Mouse (Mus musculus): ENCODE measurements at regions not wholly inside any gene's neighbourhood (a gene's known extent, or its start where the extent isn't known, plus 50 kb on each side); places are given as distances from the start of the nearest gene placed in this dataset.

- intact Hi-C loops (cut with DNase I; ENCODE audit: low total_unique reads), result no loop called here
- no peak for DNase-seq
Measured at GRCm38 (mm10) chr3:150406086-150406485, 1031.6 kb upstream of the Adgrl4 start.

- intact Hi-C loops (cut with DNase I; ENCODE audit: low total_unique reads), result no loop called here
Measured at GRCm38 (mm10) chr3:150415277-150415676, 1022.4 kb upstream of the Adgrl4 start.

GRCm38 (mm10) chr3:150416447-150416846, 1021.2 kb upstream of the Adgrl4 start:
- no peak for DNase-seq
- intact Hi-C loops (cut with DNase I; ENCODE audit: low total_unique reads), result no loop called here

More at GRCm38 (mm10) chr3:150415277-150415676, 1022.4 kb upstream of the Adgrl4 start:
- DNase-seq, result no peak

DNA sequence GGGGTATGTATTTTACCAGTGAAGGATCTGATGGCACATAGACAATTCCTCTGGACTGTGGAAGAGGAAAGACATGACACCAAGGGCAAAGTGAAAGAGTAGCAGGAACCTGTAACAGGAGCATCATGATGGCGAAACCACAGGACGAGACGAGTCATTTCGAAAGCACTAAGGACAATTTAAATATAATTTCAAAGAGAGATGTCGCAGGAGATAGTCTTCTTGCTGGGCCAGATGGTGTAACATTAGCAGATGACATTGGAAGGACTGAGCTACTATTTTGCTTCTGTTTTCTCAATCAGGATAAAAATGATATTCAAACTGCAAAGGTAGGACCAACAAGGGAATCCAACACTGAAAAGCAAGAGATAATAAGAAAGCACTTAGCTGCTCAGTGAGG, 1009.7 kb upstream of the Adgrl4 start:
- no peak for DNase-seq
- intact Hi-C loops (cut with DNase I; ENCODE audit: low total_unique reads), result no loop called here

- DNase-seq, result no peak
- intact Hi-C loops (cut with DNase I; ENCODE audit: low total_unique reads), result no loop called here
Measured at GRCm38 (mm10) chr3:150431291-150431690, 1006.4 kb upstream of the Adgrl4 start.

DNA sequence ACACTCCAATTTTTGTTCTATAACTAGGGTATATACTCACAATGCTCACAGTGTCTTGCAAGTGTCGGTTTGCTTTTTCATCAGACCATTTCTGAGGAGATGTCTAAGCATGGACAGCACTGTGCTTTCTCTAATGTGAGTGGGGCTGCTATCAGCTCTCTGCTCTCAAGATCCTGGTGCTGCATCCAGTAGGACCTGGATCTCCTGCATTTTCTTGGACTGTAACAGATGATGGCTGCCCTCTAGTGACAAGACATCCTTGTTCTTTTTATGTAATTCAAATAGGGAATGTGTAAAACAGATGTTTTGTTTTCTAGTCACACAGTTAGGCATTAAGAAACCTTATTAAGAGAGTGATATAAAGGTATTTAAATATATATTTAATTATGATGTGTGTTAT, 1002.5 kb upstream of the Adgrl4 start:
- intact Hi-C loops (cut with DNase I; ENCODE audit: low total_unique reads), result no loop called here
- DNase-seq, result no peak

DNA sequence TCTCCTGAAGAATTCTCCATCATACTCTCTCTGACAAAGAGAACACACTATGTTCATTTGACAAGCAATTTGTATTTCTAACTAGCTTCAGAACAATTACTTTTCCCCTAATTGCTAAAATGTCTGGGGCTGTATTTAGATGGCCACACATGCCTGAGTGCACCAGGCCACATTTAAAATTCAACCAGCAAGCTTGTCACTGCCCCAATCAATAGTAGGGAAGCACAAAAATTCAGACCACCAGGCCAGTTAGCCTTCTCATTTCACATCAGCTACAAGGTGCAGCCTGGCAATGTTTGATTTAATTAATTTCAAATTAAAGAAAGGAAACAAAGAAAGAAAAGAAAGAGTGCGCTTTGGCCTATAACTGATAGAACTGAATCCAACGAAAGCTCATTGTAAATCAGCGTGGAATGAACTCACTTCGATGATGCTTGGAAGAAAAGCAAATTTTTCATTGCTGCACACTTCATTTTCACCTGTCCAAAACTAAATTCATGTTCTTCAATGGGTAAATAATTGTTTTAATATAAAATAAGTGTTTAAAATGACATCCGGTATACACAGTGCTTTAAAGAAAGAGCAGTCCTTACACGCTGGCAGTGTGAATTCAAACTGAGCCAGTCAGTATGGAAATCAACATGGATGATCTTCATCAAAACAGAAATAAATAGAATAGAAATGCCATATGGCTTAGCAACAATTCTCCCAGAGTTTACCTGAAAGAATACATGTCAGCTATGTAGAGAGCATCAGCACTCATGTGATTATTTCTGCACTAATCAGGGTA, 1001.7 kb upstream of the Adgrl4 start:
- intact Hi-C loops (cut with DNase I; ENCODE audit: low total_unique reads), result no loop called here
- DNase-seq, result no peak

All from gastrocnemius, postnatal 14 days (tissue).